Mouse (Mus musculus) heart, adult 2 months (tissue): ENCODE results near the gene Raet1e.
"Not testable (repeated sequence)": the region's sequence is repeated elsewhere in the genome, so short reads cannot be mapped to it uniquely, and the experiment has no call there.

Source experiments
- CTCF ChIP-seq: fragments of 200-600 bp; IDR thresholded peaks from 2 replicates; pipeline ENCODE4 v1.8.1; 2022; ENCODE audit warnings: antibody characterized with exemption, mild to moderate bottlenecking, moderate library complexity
- EP300 ChIP-seq: fragments of 200-500 bp; IDR thresholded peaks from 2 replicates; pipeline ENCODE4 v1.6.1; 2011; ENCODE audit warnings: low read depth, low read length, control low read depth; ENCODE audit not compliant: insufficient read depth

DNA sequence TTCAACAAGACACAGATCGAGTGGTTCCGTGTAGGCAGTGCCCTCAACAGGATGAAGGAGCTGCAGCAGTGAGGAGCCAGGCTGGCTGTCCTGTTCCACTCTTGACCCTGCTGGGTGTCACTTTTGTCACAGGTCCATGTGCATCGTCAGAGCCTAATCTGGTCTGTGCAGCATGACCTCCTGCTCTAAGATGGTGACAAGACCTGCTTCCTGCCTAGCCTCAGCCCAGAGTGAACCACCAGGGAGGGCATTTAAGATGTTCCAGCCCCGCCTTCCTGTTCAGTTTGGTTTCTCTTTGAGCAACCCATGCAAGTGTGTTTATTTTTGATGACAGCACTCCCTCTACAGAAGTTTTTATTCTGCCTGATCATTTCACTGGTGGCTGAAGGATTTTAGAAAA is 187.4 kb downstream of the Raet1e start:
- not testable (repeated sequence) for TF ChIP-seq CTCF, EP300
